Mouse (Mus musculus) c-Kit-positive CD71-positive TER-119-positive erythroid progenitor cells, embryonic 14.5 days (primary cell): Measurements from ENCODE around the gene Chit1.
A peak's percentile ranks its signal among the peaks of the same experiment; 100 is the strongest.

Experiments
- DNase-seq: peaks from one replicate; pipeline ENCODE4 v3.0.0-alpha.2; 2013; ENCODE audit warnings: low spot score

Chit1 gene

DNA sequence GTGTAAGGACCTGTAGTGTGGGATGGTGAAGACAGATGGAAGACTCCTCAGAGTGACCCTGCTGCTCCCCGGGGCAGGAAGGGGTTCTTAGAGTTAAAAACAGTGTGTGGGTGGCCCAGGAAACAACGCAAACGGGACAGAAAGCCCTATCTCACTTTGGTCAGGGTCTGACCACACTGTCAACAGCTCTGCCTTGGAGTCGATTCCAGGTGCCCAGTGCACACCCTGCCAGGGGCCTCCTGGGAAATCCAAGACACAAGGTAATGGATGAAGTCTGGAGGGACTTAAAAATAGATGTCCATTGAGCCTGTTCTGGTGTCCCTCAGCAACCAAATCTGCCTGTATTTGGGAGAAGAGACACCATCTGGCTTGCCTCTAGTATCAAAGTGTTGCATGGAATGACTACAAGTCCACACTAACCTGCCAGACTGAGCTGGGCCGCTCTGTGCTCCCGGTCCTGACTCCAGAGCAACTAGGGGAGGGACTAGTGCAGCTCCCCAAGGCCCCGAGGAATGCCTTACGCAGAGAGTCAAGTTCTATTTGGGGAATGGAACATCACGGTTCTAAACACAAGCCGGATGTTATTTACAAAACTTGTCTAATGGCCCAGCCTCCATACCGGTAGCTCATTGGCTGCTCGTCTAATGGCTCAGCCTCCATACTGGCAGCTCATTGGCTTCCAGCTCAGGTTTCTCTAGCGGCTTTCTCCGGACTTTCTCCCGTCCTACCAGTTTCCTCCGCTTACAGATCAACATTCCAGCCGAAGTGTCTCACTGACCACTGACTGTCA is 12.1 kb upstream of the Chit1 start:
- DNase-seq, result peak; percentile 87

DNA sequence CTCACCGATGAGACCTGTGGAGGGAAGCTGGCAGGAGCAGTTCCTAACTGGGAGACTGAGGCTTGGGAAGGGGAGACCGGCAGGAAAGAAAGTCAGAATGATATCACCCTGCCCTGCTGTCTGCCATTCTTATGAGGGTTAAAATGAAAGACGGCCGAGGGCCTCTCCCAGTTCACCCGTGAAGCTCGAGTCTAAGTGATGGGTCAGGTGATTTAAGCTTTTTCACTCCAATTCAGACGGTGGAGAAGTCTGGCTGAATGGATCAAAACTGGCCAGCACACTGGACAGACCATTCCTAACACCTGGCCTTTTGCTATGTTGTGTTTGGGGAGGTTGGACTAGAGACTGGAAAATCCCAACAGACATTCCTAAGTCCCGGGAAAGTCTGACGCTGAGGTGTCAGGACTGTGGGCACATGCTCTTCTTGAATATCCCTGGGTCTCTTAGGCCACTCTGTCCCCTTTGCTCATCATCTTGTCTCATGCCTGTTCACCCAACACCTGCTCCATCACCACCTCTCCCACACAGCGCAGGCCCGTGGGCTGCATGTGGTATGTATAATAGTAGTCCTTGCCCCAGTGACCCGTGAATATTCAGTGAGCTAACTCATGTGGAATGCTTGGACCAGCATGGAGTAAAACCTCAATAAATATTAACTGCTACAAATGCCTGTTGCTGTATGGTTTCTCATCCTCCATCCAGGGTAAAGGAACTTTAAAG is 11.4 kb upstream of the Chit1 start:
- no peak for DNase-seq

DNA sequence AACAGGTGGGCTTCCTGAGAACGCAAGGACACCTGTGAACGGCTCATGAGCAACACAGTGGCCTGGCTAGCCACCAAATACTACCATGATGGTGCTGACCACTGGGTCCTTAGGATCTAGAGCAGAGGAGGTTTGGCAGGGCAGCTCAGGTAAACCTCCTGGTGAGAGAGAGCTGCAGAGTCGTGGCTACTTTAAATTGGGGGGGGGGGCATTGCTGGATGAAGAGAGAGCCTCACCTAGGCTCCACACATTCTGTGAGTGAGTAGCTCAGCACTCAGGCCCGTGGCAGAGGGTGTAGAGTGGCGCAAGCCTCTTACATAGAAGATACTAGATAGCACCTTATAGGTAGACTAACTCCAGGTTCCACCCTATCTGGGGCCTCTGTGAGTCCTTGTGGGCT is 10.6 kb upstream of the Chit1 start:
- DNase-seq, result no peak

DNA sequence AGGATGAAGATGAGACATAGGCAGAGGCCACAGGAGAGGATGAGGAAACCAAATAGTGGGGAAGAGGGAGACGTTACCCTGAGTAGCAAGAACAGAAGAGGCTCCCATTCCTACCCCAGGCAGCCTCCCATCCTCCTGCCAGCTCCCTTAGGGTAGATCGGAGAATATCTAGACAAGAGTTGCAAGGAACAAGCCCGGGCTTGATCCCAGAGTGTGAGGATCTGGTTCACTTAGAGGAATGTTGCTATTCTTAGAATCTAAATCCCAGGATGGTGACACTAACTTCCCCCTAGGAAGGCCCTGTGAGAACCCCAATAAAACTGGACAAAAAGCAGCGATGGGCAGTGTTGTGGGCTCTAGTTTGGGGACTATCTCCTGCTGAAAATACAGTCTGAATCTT is 10.1 kb upstream of the Chit1 start:
- no peak for DNase-seq

DNA sequence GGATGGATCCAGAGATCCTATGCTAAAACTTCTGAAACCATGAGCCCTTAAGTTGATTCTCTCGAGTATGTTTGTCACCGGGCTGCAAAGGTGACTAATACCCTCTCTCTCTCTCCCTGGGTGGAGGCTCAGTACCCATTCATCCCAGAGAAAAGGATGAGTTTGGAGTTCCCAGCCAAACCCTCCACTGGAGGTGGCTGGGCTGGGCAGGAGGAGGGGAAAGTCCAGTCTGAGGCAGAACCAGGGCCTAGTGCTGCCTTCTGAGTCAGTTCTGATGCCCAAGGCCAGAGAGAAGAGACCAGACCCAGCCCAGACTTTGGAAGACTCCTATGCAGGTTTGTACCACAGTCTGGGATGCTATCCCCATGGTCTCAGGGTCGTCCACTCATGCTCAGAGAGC is 9.4 kb upstream of the Chit1 start:
- DNase-seq, result no peak

DNA sequence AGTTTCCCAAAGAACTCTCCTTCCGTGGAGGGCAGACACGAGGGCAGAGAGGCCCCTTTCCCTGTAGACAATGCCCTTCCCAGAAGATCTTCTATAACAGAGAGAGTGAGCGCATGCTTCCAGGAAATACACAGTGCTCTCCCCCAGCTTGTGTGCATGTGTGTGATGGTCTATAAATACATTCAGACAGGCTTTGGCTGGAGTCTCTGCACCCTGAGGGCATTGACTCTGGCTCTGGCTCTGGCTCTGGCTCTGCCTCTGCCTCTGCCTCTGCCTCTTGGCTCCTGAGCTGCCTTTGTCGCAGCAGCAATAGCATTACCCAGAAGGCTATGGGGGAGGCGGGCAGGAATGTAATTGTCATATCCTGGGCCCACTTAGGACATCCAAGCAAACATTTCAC is 7.2 kb upstream of the Chit1 start:
- DNase-seq, result no peak

DNA sequence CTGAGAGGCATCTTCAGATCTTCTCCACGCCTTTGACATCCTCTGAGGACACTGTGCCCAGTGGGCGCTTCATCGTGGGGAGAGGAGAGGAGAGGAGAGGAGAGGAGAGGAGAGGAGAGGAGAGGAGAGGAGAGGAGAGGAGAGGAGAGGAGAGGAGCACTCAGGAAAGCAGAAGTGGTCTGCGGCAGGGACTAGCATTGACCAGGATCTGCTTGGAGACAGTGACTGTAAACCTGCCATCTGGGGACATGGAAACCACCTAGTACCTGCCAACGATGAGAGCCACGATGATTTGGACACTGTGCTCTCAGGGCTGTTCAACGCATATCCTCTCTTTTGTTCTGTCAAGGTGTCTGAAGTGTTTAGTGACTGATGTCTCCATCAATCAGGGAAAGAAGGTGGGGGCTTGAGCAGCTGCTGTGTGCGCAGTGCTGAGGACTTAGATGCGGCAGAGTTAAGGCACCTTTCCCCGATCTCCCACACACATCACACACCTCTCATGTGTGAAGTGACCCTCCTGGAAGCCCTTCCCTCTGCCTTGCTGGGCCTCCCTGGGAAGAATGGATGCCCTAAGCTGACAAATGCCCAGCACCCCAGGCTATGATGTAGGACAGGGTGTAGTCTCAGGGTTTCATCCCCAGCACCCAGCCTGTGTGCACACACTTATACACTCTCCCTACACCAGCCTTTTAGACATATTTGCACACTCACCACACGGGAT is 5.8 kb upstream of the Chit1 start:
- no peak for DNase-seq

DNA sequence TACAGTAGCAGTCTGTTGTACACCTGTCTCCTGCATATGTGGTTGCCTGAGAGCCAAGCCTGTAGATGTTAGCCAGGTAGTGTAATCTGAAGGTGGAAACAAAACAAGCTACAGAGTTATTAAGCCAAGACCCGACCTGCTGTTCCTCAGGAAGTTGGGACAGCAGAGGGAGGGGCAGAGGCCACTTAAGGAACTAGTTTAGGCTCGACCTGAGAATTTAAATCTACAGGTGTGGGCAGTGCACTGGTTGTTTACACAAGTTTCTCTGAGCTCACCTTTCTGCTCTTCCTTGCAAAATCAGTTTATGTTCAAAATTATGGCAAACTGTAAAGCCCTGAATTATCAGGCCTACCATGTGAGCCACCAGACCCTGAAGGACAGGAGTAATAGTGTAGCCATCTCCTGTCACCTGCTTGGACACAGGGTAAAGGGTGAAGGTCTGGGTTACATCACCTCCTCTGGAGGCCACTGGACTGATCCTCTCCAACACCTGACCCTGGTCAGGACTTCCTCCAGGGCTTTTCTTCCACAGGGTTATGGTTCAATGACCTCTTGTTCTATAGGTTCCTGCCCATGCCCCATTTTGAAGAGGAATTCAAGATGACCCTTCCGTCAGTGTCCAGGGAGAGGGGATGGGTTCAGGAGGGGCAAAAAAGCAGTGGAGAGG is 5.1 kb upstream of the Chit1 start:
- no peak for DNase-seq

DNA sequence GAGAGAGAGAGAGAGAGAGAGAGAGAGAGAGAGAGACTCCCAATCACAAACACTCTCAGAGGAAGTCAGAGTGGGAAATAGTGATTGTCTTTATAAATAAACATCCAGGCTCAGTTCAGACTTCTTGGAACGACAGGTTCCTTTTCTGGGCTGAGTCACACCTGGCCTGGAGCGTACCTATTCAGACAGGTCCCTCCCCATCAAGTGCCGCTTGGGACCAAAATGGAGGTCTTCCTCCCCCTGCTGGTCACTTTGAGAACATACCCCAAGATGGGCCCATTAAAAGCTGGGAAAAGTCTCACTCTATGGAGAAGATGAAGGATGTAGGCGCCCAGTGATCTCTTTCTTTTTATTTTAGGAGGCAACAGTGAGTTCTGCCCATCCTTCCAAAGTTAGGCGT is 4.3 kb upstream of the Chit1 start:
- peak; percentile 72 for DNase-seq

DNA sequence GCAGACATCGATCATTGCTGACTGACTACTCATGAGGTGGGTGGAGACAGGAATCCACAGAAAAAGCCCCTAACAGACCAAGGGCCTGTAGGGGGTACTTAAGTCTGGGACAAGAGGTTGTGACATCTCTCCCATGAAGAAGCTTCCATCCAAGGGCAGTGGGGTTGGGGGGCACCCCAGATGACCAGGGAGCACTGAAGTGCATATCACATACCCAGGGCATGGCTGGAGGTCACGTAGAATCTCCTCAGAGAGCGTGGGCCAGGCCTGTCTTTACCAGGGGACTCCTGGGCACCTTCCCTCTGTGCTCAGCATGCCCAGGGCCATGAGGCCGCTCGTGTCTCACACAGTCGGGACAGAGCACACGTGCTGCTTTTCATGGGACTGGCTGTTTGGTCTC is 3.3 kb upstream of the Chit1 start:
- no peak for DNase-seq

DNA sequence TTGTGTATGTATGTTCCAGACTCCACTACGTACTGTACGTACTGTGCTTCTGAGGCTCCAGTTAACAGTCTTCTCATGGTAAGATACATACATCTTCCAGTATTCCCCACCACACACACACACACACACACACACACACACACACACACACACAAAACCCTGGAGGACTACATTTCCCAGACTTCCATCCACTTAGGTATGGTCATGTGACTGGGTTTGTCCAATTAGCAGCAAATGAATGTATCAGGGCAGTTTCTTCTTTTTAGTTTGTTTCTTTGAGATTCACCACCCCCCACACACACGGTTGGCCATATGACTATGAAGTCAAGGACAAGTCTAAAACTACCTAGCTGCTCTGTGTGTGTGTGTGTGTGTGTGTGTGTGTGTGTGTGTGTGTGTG is 1.0 kb upstream of the Chit1 start:
- no peak for DNase-seq

DNA sequence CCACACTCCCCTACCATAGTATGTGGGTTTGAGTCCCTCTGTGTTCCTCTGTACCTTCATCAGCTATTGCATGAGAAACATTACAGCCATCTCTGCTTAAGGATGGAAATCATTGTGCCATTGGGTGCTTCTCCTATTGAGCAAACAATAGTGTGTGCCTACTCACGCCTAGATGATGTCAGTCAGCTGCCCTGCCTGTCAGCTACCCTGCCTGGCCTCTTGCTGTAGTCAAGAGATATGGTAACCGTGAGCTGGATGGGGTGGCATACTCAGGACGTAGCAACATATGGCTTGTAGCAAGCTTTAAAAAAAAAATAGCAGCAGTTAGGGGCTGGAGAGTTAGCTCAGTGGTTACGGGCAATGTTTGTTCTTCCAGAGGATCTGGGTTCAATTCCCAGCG is 593 bp upstream of the Chit1 start:
- no peak for DNase-seq

DNA sequence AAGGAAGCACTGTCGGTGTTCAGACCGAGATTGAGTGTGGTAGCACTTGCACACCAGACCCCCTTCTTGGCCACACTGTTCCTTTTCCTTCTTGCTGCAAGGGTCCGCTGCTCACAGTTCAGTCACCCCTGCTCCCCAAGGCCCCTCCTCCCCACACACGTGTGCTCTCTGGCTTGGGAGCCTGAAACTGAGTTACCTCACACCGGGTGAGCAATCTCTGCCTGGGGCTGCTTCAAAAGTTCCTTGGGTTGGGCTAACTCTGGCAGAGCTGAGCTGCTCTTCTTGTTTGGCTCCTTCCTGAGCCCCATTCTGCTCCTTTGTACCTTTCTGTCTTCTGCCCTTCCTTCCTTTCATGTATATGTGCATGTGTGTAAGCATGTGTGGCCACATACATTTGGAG is 2.5 kb downstream of the Chit1 start:
- DNase-seq, result no peak

DNA sequence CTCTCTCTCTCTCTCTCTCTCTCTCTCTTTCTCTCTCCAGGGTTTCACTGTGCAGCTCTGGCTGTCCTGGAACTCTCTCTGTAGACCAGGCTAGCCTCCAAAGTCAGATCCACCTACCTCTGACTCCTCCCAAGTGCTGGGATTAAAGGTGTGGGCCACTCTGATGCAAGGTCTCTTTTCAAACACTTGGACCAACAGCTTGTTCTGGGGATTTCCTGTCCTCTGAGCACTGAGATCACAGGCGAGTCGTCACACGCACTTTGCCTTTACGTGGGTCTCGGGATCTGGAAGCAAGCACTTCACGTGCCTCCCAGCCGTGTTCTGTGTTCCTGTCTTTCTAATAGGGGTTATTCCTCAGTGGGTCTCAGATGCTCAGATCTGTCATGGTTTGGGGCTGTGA is 3.0 kb downstream of the Chit1 start:
- no peak for DNase-seq

DNA sequence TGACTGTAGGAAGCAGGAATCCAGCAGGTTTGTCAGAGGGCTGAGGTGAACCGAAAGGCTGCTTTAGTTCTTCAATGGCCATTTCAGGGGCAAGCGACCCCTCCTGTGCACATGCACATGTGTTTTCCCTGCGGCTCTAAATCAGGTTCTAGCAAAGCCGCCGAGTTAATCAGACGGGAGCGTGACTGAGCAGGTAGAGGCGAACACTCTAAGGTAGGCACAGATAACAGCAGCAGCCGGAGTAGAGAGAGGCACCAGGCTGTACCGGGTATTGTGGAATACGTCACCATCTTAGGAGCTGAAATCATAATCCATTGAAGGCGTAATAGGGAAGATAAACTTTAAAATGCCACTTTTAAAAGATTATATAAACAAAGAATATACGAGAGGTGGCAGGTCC is 3.7 kb downstream of the Chit1 start:
- no peak for DNase-seq

DNA sequence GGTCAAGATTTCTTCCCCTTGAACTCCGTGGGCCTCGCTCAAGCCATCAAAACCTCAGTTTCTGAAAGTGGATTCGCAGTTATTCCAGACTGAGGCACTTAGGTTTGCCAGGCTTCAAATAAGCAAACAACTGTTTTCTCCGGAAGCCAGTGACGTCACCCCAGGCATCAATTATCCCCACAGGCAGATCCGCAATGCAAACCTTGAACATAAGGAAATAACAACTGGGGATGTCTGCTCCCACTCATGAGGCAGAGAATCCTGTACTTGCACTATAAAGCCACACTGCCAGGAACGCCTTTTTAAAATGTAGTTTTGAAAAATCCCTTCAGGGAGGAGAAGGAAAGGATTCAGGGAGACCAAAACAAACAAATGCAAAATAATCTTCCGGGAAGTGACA is 4.4 kb downstream of the Chit1 start:
- no peak for DNase-seq

DNA sequence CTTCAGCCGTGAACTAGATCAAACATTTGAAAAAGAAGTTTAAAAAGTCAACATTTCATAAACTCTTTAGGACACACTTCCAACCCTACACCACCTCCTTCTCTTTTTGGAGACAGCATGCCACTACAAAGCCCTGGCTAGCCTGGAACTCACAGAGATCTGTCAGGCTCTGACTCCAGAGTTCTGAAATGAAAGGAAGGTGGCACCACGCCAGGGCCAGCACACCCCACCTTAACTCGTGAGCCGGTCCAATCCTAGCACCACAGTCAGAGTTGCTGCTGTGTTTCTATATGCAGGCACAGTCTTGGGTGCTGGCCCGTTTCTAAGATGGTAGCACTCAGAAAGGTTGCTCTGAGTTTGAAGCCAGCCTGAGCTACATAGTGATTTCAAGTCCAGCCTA is 6.1 kb downstream of the Chit1 start:
- no peak for DNase-seq

DNA sequence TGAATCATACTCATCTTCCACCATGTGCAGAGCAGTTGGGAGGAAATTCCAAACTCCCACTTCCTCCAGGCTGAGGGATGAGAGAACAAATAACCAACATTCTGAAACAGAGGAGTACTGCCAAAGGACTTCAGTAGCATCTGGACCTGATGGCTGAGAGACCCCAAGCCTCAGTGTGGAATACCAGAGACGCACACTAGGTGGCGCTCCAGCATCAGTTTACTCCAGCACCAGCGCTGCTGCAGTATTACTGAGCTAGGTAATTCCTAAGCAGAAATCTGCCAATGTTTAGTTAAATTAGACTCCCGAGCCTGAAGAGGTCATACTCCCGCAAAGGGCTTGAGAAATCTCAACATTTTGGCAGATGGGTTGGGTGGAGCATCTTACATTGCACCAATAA is 9.1 kb downstream of the Chit1 start:
- DNase-seq, result peak; percentile 63

DNA sequence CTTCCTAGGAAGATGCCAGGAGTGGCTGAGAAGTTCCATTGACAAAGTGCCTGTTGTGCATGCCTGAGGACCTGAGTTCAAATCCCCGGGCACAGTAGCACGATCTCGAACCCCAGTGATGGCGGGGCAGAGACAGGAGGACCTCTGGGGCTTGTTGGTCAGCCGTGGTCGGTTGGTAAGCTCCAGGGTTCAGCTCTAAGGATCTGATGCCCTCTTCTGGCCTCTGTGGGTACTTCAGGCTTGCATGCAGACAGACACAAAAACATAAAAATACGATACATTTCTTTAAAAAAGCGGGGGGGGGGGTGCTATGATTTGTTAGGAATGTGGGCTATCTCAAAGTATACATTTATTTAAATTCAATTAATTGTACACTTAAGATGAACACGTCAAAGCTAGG is 11.2 kb downstream of the Chit1 start:
- DNase-seq, result no peak

DNA sequence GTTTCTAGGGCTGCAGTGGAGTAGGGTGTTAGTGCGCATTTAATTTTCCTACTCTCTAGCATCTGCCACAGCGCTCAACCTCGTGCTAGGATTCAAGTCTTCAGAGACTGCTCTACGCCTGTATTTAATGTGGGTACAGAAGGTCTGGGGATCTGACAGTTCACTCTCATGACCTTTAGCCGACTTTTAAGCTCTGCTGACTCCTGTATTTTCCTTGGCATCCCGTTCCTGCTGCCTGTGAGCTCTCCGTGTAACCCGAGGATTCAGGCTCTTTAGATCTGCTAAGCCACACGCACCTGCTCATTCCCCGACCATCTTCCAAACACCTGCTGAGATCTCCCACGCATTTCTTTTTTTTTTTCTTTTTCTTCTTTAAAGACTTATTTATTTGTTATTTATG is 22.3 kb downstream of the Chit1 start:
- DNase-seq, result no peak

DNA sequence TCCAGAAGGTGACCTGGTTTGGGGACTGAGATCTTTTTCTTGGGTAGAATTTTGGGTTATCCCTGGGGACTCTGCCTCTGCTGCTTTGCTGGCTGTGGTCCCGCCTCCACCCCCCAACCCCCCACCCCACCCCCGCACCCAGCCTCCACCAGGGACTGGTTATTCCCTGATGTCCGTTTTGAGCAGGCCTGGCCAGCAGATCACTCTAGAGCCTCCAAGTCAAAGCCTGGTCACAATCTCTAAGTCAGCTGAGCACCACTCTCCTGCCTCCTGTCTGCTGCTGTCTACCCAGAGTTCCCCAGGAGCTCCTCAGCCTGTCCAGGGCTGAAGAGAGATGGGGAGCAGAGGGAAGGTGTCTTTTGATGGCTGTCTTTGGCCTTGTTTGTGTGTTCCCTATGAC is 25.3 kb downstream of the Chit1 start:
- DNase-seq, result no peak

DNA sequence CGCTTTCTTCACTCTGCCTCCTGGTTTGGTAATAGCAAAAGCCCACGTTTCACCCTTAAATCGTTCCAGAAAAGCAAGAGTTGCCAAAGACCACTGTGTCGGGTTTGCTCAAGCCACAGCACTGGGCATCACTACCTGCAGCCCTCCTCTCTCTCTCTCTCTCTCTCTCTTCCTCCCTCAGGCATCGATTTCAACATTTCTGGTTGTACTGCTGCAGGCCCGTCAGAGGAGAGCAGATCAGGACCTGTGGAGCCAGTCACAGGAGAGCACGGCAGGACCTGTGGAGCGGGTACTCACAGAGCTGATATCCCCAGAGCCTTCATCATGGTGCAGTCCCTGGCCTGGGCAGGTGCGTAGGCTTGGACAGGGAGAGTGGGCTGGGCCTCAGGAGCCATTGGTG is 27.4 kb downstream of the Chit1 start:
- DNase-seq, result no peak

DNA sequence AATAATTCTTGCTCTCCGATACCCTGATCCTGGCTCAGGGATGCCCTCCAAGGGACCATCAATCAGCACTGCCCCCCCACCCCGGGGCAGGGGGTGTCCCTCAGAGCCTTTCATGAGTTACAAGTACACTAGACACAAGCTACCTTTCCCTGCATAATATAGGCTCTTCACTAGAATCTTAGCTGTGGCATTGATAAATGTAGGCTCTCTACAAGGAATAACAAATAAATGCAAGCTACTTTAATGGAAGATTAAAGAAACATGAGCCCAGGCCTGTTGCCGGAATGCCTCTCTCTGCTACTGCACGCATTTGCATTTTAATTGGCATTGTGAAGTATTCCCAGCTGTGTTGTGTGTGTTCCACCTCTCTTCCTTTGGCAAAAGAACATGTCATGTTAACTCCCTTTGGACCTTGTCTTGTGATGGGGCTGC is 31.3 kb downstream of the Chit1 start:
- DNase-seq, result no peak
